Mouse (Mus musculus) 416B (cell line): Measurements from ENCODE around the gene Pfdn2.
"Not testable (repeated sequence)": the region's sequence is repeated elsewhere in the genome, so short reads cannot be mapped to it uniquely, and the experiment has no call there.

Experiments
- DNase-seq: peaks from one replicate; pipeline ENCODE4 v3.0.0; 2011; ENCODE audit warnings: low read depth

Gene Pfdn2

GRCm38 (mm10) chr1:171345225-171346094 is at the start of gene Pfdn2, which contains the start of gene Nit1:
Gene Pfdn2 (plus strand): TSS chr1:171345670.
Gene Nit1 (minus strand): TSS chr1:171345646.
- peak; percentile 90 for DNase-seq

- DNase-seq: no peak
These were observed 47.2 kb upstream of the Pfdn2 start for GRCm38 (mm10) chr1:171298226-171298625.

- DNase-seq: not testable (repeated sequence)
These were observed 39.3 kb upstream of the Pfdn2 start for GRCm38 (mm10) chr1:171306157-171306556.

GRCm38 (mm10) chr1:171309321-171309720 is 36.1 kb upstream of the Pfdn2 start:
- no peak for DNase-seq

DNA sequence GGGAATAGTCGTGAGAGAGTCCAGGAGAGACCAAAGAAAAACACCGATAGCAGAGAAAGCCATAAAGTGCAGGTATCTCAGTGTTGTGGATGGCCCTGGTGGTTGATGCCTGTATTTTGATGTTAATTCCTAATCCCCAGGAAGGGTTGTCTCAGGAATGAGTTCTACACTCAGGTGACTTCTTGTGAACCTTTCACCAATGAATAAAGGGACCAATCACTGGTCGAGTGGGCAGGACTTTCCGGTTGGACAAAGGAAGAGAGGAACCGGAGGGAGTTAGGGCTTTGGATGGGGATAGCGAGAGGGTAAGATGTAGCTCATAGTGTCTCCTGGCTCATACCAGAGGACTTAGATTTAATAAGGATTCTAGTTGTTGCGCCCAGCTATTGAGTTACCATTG is 25.7 kb upstream of the Pfdn2 start:
- DNase-seq: no peak

DNA sequence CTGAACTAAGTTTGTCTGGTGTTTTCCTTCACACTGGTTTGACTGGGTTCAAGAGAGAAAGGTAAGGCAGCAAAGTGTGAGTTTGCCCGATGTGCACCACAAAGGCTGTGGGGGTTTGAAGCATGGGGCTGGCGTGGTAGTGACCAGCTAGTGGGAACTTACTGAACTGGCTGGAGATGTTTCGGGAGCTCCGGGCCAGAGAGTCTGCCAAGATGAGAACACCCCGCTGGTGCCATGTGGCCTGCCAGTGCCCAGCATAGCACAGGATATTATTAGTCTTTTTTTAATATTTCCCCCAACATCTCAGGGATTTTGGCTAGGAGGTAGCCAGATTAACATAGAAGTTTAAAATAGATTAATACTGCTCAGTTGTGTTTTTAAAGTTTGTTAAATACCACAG is 25.3 kb upstream of the Pfdn2 start:
- no peak for DNase-seq

DNA sequence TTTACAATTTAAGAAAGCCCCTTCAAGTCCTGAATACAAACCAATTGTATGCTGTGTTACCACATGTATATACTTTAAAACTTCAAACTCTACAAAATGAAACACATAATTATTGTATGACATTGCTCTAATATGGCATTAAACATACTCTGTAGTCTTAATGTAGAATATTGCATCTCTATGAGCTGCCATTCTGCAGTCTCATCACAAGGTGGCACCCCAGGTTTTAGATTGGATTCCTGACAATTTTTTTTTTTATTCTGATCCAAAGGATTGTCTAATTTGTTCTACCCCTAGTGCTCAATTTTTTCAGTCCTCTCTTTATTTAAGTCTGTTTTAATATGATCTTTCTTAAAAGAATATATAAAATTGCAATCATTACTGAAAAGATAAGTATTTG is 24.1 kb upstream of the Pfdn2 start:
- DNase-seq: peak; percentile 70

DNA sequence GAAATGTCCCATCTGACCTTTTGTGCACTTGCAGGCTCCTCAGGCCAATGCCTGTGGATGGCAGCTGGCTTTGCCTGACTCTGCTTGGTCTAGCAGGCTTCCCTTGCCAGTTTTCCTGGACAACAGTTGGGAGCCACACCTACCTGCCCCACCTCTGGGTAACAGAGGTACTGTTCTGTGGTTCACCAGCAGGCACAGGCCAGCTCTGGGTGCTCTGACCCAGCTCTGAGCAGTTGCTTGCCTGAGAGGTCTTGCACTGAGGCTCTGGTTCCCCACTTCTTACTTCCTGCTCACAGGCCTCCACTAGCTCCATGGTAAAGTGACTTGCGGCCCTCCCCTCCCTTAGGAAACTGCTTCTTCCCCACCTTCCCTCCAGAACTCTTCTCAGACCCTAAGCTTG is 23.5 kb upstream of the Pfdn2 start:
- DNase-seq: no peak

DNA sequence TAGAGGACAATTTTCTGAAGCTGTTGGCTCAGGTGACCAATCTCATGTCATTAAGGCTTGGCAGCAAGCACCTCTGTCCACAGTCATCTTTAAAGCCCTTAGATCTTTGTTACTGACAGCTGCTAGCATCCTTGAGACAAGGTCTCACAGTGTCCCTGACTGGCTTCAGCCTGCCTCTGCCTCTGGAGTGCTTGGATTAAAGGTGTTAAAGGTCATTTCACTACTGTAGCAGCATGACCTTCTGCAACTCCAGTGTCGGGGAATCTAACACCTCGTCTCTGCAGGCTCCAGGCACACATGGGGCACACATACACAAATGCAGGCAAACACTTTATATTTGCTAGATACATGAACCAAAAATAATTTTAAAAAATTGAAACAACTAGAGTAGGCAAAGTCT is 19.9 kb upstream of the Pfdn2 start:
- no peak for DNase-seq

DNA sequence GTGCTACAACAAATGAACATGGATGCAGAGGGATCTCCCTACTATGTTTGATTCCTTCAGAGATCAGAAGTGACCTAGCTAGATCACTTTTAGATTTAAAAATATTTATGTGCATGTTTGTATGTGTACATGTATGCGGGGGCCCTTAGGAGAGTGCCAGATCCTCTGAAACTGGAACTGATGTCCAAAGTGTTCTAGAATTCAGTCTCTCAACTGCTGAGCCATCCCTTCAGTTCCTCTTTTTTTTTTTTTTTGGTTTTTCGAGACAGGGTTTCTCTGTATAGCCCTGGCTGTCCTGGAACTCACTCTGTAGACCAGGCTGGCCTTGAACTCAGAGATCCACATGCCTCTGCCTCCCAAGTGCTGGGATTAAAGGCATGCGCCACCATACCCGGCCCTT is 18.9 kb upstream of the Pfdn2 start:
- DNase-seq: not testable (repeated sequence)

DNA sequence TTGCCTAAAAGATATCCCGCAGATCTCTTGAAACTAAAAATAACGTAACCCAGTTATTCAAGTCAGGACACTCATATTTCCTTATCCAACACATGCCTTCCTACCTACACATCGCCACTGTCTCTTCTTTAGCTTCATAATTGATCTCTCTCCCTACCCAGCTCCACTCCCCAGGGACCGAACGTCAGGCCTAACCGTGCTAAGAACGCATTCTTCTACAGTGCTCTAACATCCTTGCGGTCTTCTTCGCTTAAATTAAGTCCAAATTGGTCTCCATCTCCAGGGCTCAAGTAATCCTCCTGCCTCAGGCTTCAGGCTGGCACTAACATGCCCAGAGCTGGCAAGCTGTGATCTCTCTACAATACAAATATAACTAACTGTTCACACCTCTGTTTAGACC is 17.2 kb upstream of the Pfdn2 start:
- DNase-seq: no peak

GRCm38 (mm10) chr1:171328839-171329432 is 16.5 kb upstream of the Pfdn2 start, which contains the start of gene Dedd:
Gene Dedd (plus strand): TSS chr1:171329145.
- DNase-seq: peak; percentile 97

- DNase-seq: peak; percentile 60
These were observed 15.8 kb upstream of the Pfdn2 start for GRCm38 (mm10) chr1:171329433-171330215.

DNA sequence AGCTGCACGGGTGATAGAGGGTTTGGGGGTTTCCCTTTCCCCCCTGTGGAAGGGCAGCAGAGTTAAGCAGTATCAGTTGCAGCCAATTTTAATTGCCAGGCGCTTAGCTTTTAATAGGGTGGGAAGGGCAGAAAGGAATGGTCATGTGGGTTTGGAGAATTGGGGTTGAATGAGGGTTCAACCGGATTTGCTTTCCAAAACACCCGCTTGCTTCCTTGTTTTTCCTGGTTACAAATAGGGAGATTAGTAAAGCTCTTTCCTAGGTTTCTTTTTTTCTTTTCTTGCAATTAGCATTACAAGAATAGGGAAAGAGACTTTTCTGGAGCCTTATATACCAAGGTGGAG is 15.3 kb upstream of the Pfdn2 start:
- DNase-seq: no peak

- no peak for DNase-seq
These were observed 2.9 kb upstream of the Pfdn2 start for GRCm38 (mm10) chr1:171342262-171343207.

- DNase-seq: peak; percentile 34
These were observed 1.4 kb upstream of the Pfdn2 start for GRCm38 (mm10) chr1:171343922-171344677.

GRCm38 (mm10) chr1:171344715-171345114 is 755 bp upstream of the Pfdn2 start:
- DNase-seq: no peak

- DNase-seq: peak; percentile 55
These were observed 603 bp downstream of the Pfdn2 start for GRCm38 (mm10) chr1:171346095-171346450.

DNA sequence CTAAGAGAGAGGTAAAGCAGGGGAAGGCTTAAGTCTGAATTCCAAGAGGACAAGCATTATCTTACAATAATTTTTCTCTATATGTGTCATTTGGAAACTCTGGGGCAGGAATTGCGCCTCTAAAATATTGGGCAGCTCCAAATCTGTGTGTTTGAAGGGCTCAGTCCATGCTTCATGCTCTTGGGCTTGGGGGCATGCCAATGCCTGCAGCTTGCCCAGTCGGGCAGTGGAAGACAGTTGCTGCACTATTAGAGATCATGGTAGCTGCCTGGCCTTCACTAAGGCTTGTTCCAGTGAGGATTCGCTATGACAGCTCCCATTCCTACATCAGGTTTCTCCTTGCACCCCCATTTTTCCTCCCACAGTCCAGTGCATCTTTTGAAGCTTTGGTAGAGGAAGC is 3.2 kb downstream of the Pfdn2 start:
- DNase-seq: no peak

DNA sequence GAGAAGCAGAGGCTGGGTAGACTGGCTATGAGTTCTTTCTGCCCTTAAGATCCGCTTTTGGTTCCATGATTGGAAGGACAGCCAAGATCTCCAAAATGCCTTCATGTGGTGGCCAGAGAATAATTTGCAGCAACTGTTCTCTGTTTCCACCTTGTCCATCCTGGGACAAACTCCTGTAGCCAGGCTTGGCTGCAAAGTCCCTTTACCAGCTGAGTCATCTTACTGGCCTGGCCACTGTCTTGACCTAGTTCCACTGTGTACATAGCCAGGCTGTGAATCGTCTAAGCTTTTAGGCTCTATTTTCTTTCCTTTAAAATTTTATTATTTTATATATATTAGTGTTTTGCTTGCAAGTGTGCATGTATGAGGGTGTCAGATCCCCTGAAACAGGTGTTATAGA is 3.7 kb downstream of the Pfdn2 start:
- peak; percentile 26 for DNase-seq

DNA sequence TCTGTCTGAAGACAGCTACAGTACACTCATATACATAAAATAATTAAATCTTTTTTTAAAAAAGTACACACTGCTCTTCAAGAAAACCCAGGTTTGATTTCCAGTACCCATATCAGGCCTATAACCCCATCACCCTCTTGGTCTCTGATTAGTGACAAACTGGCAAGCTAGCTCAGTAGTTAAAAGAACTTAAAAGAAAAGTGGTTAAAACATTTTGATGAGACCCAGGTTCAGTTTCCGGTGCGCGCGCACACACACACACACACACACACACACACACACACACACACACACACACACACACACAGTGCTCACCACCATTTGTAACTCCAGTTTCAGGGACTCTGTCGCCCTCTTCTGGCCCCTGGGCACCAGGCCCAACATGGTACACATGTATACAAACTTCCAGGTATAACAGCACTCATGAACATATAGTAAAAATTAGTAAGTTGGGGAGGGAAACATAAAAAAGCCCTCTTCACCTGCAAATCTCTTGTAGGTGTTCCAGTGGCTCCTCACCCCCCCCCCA is 10.4 kb downstream of the Pfdn2 start:
- DNase-seq: peak; percentile 69
